Mouse (Mus musculus) MEL (cell line): ENCODE data around the gene Ap4b1.

Source experiments
- CTCF ChIP-seq, 3 experiments: IDR thresholded peaks in 2 of 3; conservative IDR thresholded peaks in 1 of 3; 2 replicates each; pipeline ENCODE4 v1.5.1; 2011 to 2012; ENCODE audit warnings: low read length in 3 of 3, low read depth in 2 of 3, mild to moderate bottlenecking in 2 of 3, improper control_type of control experiment in 1 of 3, inconsistent platforms in 1 of 3, mixed read lengths in 1 of 3, moderate library complexity in 1 of 3; ENCODE audit not compliant: control insufficient read depth in 1 of 3, insufficient read depth in 1 of 3, poor library complexity in 1 of 3, severe bottlenecking in 1 of 3
- ELF1 ChIP-seq: IDR thresholded peaks from 2 replicates; pipeline ENCODE4 v1.6.1; 2014; ENCODE audit warnings: low read depth, mild to moderate bottlenecking, inconsistent platforms, low read length, improper control_type of control experiment, moderate library complexity
- HCFC1 ChIP-seq: IDR thresholded peaks from 2 replicates; pipeline ENCODE4 v1.6.1; 2012; ENCODE audit warnings: low read depth, mild to moderate bottlenecking, inconsistent platforms, low read length, improper control_type of control experiment, moderate library complexity
- MAFK ChIP-seq: IDR thresholded peaks from 2 replicates; pipeline ENCODE4 v1.6.1; 2011; ENCODE audit warnings: low read depth, mild to moderate bottlenecking, low read length, improper control_type of control experiment, borderline replicate concordance
- MXI1 ChIP-seq: IDR thresholded peaks from 2 replicates; pipeline ENCODE4 v1.6.1; 2011; ENCODE audit warnings: mild to moderate bottlenecking, low read depth, low read length, improper control_type of control experiment
- POLR2A ChIP-seq, 2 experiments: IDR thresholded peaks; 2 replicates each; pipeline ENCODE4 v1.6.1; 2011 to 2012; ENCODE audit warnings: low read length in 2 of 2, mild to moderate bottlenecking in 2 of 2, control low read depth in 1 of 2, improper control_type of control experiment in 1 of 2, low read depth in 1 of 2, moderate library complexity in 1 of 2; ENCODE audit not compliant: control insufficient read depth in 1 of 2, insufficient read depth in 1 of 2, poor library complexity in 1 of 2
- POLR2AphosphoS2 ChIP-seq: IDR thresholded peaks from 2 replicates; pipeline ENCODE4 v1.6.1; 2011; ENCODE audit warnings: low read length, improper control_type of control experiment
- POLR2AphosphoS5 ChIP-seq: IDR thresholded peaks from 2 replicates; pipeline ENCODE4 v1.6.1; 2012; ENCODE audit warnings: low read depth, borderline replicate concordance, mild to moderate bottlenecking, inconsistent platforms, low read length, moderate library complexity, mixed read lengths
- RAD21 ChIP-seq: IDR thresholded peaks from 2 replicates; pipeline ENCODE4 v1.6.1; 2011; ENCODE audit warnings: mild to moderate bottlenecking, low read depth, low read length, improper control_type of control experiment
- TBP ChIP-seq: IDR thresholded peaks from 2 replicates; pipeline ENCODE4 v1.8.0; 2011; ENCODE audit warnings: low read depth, low read length, improper control_type of control experiment
- UBTF ChIP-seq: IDR thresholded peaks from 2 replicates; pipeline ENCODE4 v1.6.1; 2012; ENCODE audit warnings: low read depth, mild to moderate bottlenecking, inconsistent platforms, low read length, improper control_type of control experiment, moderate library complexity, borderline replicate concordance; ENCODE audit not compliant: insufficient read depth
- USF2 ChIP-seq, 2 experiments: IDR thresholded peaks; 2 replicates each; pipeline ENCODE4 v1.6.1; 2011 to 2012; ENCODE audit warnings: improper control_type of control experiment in 2 of 2, low read length in 2 of 2, borderline replicate concordance in 1 of 2, inconsistent platforms in 1 of 2, low read depth in 1 of 2, mild to moderate bottlenecking in 1 of 2; ENCODE audit not compliant: insufficient read depth in 1 of 2
- ZC3H11A ChIP-seq: IDR thresholded peaks from 2 replicates; pipeline ENCODE4 v1.6.1; 2012; ENCODE audit warnings: low read depth, mild to moderate bottlenecking, inconsistent platforms, low read length, improper control_type of control experiment

- TF ChIP-seq USF2 (IDR thresholded peaks at IDR 0.05; ENCODE audit: borderline replicate concordance in 1 of 2, insufficient read depth in 1 of 2, low read depth in 1 of 2, low read length in 2 of 2) (no peak), MAFK (no peak), POLR2AphosphoS2 (no peak), CTCF (IDR thresholded peaks at IDR 0.05 in 2 of 3, conservative IDR thresholded peaks at IDR 0.05 in 1 of 3; ENCODE audit: control insufficient read depth in 1 of 3, insufficient read depth in 1 of 3, low read depth in 2 of 3, low read length in 3 of 3, poor library complexity in 1 of 3, severe bottlenecking in 1 of 3) (no peak), HCFC1 (no peak), POLR2A (IDR thresholded peaks at IDR 0.05; ENCODE audit: control insufficient read depth in 1 of 2, insufficient read depth in 1 of 2, low read depth in 1 of 2, low read length in 2 of 2, poor library complexity in 1 of 2) (no peak), POLR2AphosphoS5 (no peak), ELF1 (no peak), TBP (no peak), UBTF (no peak), MXI1 (no peak), RAD21 (no peak), ZC3H11A (no peak)
Measured at GRCm38 (mm10) chr3:103868008-103868407, 58.7 kb downstream of the Ap4b1 start.
